Mouse (Mus musculus) embryo, embryonic 10.5 days (tissue): ENCODE results near the gene Slc25a3.
A peak's percentile ranks its signal among the peaks of the same experiment; 100 is the strongest.

ENCODE experiments used
- DNase-seq: peaks from one replicate; pipeline ENCODE4 v3.0.0-alpha.2; 2015; ENCODE audit warnings: low spot score

The Slc25a3 gene

DNA sequence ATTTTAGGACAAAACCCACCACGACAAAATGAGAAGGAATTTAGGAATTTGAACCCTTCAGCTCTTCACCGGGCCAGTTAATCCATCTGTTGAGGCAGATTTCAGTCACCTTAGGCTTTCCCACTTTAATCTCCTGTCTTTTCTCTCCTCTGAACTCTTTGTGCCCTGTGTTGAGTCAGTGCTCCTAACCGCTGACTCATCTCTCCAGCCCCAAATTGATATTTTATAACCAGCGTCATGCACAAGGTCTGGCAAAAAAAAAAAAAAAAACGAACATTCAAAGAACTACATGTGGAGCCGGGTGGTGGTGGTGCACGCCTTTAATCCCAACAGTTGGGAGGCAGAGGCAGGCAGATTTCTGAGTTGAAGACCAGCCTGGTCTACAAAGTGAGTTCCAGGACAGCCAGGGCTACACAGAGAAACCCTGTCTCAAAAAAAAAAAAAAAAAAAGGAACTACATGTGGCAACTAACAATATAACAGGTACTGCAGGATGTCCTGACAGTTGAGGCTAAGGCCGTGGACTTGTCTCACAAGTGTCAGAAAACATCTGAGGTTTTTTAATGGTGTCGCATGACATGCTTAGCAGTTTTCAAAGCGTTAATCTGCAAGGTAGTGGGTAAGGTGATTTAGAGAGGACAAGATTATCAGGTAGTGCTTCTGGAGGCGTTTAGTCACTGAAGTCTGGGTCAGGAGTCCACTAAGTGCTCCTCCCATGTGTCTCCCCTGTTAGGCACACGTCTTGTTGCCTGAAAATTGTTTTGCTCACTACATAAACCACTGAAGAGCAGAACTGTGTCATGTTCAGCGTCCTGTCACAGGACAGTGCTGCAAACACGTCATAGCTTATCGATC is 29.4 kb downstream of the Slc25a3 start:
- DNase-seq: no peak

DNA sequence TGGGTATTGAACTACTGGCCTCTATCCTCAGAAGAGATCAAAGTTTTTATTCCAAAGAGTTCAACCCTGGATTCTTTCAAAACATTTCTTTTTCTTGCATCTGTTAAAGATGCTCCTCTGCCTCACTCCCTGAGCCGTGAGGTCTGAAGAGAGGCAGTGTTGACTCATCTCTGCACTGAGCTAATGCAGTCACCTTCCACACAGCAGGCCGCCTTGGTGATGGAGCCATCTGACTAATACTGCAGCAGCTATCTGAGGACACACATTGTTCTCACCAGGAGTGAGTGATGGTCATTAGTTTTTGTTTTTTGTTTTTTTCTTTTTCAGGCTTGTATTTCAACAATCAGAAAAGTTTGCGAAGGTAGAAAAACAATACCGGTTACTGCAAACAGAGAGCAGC is 31.0 kb downstream of the Slc25a3 start:
- DNase-seq: no peak

DNA sequence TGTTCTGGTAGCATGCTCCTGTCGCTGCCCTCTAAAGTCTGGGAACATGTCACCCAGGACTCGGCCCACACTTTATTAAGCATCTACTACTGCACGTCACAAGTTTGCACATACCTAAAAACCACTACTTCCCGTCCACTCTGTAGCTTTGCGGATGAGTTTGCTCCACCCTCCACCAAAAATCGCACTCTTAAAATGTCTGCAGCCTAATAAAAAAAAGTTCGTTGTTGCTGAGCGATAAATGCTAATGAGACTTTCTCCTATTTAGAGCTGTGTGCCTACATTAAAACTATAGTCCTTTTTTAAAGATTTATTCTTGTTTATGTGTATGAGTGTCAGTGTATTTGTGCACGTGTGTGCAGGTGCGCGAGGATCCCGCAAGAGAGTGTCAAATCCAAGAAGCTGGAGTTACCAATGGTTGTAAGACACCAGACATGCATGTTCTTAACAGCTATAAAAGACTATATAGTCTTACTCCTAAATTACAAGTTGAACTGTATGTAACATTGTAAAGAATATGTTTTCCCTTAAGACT is 40.4 kb downstream of the Slc25a3 start:
- DNase-seq: no peak

DNA sequence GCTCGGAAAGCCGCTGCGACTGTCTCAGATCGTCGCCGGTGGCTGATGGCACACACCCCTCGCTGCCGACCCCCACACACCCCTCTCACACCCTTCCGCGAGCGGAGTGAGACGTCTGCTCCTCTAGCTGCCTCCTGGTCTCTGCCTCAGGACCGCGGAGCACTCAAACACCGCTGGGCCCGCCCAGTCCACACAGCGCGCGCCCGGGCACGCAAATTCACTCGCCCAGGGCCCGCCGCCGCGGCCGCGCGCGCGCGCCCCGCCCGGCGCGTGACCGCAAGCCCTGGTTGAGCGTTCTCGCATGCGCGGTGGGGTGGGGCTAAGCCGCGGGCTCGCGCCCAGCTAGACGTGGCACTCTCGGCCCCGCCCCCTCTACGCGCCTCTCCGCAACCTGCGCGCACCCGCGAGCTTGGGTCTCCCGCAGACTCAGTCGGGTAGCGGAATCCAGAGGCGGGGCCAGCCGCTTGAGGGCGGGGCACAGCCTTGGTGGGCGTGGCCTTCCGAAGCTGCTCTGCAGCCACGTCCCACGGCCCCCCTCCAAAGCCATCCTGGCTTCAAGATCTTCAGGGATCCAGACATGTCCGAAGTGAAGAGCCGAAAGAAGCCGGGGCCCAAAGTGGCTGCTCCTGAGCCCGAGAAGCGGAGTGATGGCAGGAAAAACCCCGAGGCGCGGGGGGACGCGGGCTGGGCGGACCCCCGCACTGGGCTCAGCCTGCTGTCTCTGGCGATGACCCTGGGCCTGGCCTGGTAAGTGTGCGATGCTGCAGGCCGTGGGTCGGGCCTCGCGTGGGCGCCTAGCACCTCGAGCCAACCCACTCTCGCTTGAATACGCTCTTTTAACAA is 41.1 kb downstream of the Slc25a3 start, which contains the start of the genes Apaf1 and Ikbip:
Apaf1 (minus strand) TSS at position 221 of the 843 bp plus-strand sequence.
Ikbip (plus strand) TSS at position 391 of the 843 bp plus-strand sequence.
- DNase-seq: peak; percentile 99

DNA sequence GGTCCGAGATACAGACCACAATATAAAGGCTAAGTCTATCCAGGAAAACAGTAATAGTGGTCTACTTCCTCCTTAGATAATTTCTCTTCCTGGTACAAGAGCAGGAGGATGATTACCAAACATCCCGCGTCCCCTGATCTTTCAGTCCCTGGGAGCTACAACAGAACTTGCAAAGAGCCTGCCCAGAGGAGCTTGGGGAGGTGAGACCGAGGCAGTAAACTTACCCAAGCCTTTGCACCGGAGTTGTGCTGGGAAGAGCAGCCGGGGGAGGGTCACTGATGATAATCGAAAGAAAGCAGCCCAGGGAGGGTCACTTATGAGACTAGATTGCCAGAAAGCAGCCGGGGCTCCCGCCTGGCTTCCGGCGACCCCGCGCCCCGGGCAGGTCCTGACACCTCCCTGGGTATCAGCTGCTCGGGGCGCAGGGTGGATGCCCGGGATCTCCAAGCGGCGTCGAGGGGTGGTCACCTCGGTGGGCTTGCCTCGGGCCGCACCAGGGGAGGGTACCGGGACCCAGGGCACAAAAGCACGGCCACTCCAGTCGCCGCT is 41.8 kb downstream of the Slc25a3 start:
- DNase-seq: peak; percentile 65

DNA sequence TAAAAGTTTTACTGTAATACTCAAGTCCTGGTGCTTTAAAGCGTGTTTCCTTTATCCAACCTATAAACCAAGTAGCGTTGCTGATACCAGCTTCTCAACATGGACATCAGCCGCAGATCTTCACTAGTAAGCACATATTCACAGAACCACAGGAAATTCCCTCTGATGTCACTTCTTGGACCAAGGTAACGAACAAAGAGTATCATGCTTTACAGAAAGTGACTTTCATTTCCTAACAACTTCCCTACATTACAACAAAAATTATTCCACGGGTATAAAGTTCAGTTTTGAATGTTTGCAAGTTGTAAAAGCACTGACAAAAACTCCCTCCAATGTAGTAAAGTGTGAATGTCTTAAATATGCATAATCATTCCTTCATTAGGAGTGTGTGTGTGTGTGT is 43.3 kb downstream of the Slc25a3 start:
- no peak for DNase-seq

DNA sequence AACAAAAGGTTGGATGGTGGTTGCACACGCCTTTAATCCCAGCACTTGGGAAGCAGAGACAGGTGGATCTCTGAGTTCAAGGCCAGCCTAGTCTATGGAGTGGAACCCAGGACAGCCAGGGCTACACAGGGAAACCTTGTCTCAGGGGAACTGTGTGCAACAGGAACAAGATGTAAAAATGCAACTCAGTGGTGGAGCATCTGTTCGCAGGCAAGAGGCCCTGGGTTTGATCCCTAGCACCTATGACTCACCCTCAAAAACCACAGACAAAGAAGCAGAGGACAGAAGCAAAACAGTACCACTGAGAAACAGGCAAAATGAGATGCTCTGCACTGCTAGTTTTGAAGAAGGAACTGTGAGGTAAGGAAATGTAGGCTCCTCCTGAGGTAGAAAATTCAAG is 47.2 kb downstream of the Slc25a3 start:
- no peak for DNase-seq

DNA sequence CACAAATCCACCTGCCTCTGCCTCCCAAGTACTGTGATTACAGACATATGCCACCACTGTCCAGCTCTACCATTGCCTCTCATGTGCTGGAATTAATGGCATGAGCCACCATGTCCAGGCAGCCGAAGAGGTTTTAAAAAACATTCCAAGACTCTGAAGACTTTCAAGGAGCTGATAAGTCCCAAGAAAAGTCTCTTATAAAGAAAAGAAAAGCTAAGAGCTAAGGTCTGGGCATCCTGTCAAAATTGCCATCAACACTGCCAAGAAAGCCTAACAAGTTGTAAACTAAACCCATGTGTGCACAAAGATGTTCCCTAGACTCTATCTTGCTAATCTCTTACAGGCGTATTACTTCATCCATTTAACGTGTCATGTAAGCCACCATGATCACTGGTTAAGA is 50.5 kb downstream of the Slc25a3 start:
- DNase-seq: no peak

DNA sequence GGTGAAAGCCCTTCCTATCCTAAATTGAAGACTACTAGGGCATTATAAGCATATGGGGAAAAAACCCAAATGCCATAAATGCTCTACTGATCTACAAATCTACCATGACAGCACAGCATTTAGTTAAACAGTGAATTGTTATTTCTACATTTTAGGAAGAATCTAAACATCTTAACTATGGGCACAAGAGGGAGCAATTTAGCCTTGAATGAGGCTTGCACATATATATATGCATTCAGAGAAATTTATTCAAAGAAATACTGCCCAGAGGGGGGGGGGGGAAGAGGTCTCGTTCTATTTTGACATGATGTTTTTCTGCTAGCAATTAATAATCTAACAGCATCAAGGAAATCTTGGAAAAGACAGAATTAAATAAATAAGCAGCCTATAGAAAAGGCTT is 52.1 kb downstream of the Slc25a3 start:
- peak; percentile 29 for DNase-seq
